Mouse (Mus musculus): ENCODE measurements around the gene Gm21094. TPM values are rescaled to one million over a fixed set of nuclear protein-coding genes. Genes with fewer than 3 reads are reported as not detected.

Gm21094 gene
- total RNA-seq (2023): not detected

DNA sequence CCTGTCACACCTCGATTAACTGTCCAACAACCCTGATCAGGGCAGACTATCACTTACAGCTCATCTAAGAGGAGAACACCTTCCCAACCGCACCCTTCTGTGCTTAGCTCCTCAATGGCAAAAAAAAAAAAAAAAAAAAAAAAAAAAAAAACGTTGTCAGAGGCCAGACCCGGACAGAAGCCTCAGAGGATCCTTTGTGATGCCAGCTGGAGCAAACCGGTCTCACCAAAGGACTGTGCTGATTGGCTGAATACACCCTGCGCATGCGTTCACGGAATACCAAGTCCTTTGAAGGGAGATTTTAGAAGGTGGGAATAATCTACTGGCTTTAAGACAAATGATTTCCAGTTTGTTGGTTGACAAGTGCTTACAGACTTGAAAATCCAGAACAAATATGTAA, at the start of gene Gm21094:
Gene Gm21094, minus strand, starts transcription at position 101 of the 400 bp plus-strand sequence.

